Mouse (Mus musculus) hindlimb bud, embryonic 11.5 days (tissue): ENCODE measurements around the gene Qprt.

Source experiments
- DNase-seq: peaks from one replicate; pipeline ENCODE4 v3.0.0-alpha.2; 2012; ENCODE audit warnings: low read depth, low spot score; ENCODE audit errors: extremely low spot score

Gene Qprt

GRCm38 (mm10) chr7:127121911-127122270, at the start of gene Qprt:
Gene Qprt, minus strand, starts transcription at chr7:127122226.
- DNase-seq: no peak

GRCm38 (mm10) chr7:127166501-127166900, 44.5 kb upstream of the Qprt start:
- no peak for DNase-seq

- no peak for DNase-seq
These were observed 43.8 kb upstream of the Qprt start for GRCm38 (mm10) chr7:127165607-127166493.

- no peak for DNase-seq
These were observed 42.0 kb upstream of the Qprt start for GRCm38 (mm10) chr7:127164002-127164401.

- no peak for DNase-seq
These were observed 40.5 kb upstream of the Qprt start for GRCm38 (mm10) chr7:127162546-127162945.

DNA sequence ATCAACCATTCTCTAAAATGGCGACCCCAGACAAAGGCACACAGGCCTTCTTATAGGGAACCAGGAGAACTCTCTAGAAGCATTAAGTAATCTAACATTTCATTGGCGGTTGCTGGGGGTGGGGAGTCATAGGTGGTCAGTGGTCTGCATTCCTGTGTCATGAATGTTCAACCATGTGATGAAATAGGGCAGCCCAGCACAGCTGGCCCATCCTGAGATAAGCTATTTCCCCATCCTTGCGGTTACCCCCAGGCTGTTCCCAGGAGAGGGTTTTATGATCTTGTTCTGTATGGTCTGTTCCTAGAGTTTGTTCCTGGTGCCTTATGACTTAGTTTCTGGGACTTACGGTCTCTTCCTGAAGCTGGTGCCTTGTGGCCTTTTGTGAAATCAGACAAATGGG, 35.5 kb upstream of the Qprt start:
- no peak for DNase-seq

DNA sequence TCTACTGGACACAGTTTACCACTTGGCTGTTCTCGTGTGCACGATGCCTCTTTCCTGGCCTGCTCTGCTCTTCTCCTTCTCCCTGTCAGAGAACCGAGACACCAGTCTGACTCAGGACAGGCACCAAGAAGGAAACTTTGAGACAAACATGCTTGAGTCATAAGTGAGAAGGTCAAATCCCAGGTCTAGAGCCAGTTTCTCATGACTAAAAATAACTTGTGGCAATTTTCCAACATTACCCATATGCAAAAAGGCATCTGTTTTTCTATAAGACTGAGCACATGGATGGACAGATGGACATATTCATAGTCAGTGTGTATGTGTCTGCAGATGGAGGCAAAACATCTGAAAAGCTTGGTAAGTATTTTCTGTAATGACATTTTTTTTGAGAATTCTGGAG, 31.5 kb upstream of the Qprt start:
- DNase-seq: no peak

DNA sequence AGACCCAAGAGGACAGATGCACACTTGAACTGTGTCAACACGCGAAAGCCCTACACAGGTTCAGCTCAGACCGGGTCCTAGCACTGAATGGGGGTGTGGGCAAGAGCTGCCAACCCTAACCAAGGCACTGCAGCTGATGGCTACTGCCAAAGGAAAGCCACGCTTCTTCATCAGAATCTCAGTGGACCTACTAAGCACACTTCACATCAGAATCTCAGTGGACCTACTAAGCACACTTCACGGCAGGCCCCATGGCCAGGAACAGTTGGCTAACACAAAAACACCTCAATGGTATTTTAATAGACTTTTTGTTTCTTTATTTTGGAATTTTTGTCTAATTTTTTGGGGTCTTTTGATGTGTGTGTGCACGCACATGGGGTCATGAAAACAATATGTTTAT, 30.4 kb upstream of the Qprt start:
- DNase-seq: no peak

DNA sequence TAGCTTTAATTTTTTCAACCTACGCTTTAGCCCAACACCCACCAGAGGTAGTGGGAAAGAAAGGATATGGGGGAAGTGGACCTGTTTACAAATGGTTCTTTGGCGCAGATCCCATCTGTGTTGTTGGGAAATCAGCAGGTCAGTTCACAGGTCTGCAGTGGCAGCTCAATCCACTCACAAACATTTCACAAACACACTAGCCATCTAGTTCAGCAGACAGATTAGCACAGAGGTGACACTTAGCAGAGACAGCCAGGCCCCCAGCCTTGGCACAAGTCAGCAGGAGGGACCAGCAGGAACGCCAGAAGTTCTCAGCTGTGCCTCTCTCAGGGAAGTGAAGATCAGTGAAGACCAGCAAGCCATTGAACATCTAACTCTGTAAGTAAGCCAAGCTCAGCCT, 25.9 kb upstream of the Qprt start:
- no peak for DNase-seq

DNA sequence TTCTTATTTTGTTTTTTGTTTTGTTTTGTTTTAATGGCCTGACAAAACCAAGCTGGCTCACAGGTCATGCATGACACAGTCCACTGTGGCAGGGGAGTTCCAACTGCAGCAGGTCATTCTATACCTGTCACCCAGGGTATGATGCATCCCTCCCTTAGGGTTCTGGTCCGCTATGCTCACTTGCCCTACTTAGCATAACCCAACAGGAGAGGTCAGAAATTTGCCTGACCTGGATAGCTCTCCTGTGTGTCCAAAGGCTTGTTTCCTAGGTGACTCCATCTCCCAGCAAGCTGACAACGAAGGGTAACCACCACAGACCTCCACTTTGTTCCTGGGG, 24.2 kb upstream of the Qprt start:
- no peak for DNase-seq

DNA sequence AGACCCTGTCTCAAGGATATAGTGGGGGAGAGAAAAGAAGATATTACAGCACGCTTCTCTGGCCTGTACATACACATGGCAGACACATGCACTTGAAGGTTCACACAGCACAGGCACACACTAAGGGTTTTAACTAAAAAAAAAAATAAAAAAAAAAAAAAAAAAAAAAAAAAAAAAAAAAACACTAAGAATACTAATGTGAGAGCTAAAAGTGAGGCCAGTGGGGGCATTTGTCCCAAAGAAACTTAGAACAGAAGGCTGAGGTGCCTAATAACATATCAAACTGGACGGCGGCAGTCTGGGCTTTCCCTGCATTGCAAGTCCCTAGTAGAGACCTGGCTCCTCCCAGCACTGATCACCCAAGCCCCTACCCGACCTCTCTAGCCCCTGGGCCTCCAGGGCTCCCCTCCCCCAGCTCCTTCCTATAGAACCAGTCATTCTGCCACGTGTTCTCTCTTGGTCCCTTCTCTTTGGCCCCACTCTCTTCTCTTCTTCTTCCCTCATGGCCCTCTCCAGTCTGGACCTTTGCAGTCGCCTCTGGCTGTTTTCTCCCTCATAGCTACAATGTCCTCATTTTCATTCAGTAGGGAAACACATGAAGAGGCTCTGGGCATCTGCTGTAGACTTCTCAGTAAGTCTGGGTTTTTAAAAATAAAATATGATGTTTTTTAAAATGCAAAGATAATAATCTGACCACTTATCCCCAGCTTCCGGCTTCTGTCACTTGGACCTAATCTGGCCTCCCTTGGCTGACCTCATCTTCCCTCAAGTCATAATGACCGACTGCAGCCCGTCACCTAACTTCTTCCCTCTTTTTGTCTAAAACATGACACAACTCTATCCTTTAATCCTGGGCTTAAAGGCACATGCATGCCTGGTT, 23.6 kb upstream of the Qprt start:
- no peak for DNase-seq

DNA sequence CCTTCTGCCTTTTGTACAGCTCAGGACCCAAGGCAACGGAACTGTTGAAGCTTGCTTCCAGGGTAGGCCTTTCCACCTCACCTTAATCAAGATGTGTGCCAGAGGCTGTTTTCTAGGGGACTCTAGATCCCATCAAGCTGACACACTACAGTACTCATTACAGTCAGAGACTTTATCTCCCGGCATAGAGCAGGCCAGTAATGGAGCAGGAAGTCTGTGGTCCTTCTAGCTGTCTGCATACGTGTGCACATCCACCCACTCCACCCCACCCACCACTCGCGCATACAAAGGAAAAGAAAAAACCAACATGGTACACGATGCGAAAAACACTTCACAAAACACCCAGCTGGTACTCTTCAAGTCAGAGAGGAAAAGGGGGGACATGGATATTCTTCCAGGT, 22.4 kb upstream of the Qprt start:
- no peak for DNase-seq

GRCm38 (mm10) chr7:127142666-127143065, 20.6 kb upstream of the Qprt start:
- DNase-seq: no peak

- DNase-seq: no peak
These were observed 20.2 kb upstream of the Qprt start for GRCm38 (mm10) chr7:127142214-127142613.

GRCm38 (mm10) chr7:127140623-127141404, 18.8 kb upstream of the Qprt start:
- DNase-seq: no peak

DNA sequence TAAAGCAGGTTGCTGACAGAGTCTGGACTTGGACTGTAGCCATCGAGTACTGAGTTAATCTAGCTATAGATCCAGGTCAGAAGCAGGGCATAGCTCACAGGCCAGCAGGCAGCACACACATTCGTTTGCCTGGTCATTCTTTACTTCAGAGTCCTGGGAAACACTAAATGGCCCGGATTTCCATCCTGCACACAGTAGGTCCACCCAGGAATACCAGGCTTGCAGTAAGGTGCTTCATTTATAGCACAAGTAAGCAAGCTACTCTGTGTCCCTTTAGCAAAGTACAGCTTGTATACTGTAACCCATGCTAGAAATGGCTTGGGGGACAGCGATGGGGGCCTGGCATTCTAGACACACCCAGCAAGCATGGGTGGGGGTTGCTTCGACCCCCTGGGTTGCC, 17.5 kb upstream of the Qprt start:
- DNase-seq: no peak

- DNase-seq: no peak
These were observed 17.1 kb upstream of the Qprt start for GRCm38 (mm10) chr7:127139100-127139499.

GRCm38 (mm10) chr7:127137262-127138017, 15.4 kb upstream of the Qprt start, which contains the start of gene Spn:
Gene Spn, minus strand, starts transcription at chr7:127137823.
- DNase-seq: no peak

DNA sequence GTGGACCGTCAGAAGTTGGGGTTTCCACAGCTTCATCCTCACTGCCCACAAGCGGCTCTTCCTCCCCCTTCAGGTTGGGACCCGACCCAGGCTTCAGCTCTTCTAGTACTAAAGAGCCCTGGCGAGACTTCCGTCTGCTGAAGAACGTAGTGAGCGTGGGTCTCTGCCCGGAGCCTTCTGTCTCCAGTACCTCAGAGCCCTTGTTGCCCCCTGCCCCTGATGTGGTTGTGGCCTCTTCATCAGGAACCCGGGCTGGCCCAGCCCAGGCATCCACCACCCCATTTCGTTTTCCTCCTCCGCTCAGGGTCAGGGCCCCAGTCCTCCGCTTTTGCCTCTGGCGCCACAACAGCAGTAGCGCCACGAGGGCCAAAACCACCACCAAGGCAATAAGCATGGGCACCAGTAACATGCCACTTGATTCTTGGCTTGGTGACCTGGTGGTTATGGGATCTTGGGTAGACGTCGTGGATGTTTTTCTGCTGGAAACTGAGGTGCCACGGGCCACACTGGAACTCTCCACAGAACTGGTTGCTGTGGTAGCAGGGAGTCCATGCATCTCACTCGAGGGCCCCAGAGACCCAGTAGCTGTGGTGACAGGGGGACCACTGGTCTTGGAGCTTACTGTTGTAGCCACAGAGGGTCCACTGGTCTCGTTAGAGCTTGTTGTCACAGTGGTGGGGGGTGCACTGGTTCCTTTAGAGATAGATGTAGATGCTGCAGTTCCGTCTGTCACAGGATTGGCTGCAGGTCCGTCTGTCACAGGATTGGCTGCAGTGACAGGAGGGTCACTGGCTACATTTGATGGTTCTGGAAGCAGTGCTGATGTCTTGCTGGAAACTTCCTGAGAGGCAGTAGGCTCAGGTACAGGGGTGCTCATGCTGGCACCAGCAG, 14.4 kb upstream of the Qprt start:
- no peak for DNase-seq
